Mouse (Mus musculus) intestine, embryonic 14.5 days (tissue): ENCODE results near the gene Nat8. TPM values are rescaled to one million over a fixed set of nuclear protein-coding genes. Genes with fewer than 3 reads are reported as not detected.
"Not testable (repeated sequence)": the region's sequence is repeated elsewhere in the genome, so short reads cannot be mapped to it uniquely, and the experiment has no call there.

Source experiments
- ATAC-seq: fragments of 200-750 bp; cut with Nextera tagmentation; replicated peaks from 2 replicates; pipeline ENCODE4 v1.8.0; 2017; ENCODE audit warnings: low read depth, moderate number of reproducible peaks, moderate TSS enrichment, moderate library complexity; ENCODE audit not compliant: low FRiP score, low TSS enrichment
- DNase-seq: peaks from one replicate; pipeline ENCODE4 v3.0.0-alpha.2; 2018; ENCODE audit warnings: low spot score
- H3K27ac ChIP-seq: fragments of 300-500 bp; sonication (generic); 2 replicates; pipeline ENCODE4 v1.5.1; 2014; ENCODE audit warnings: low read depth, mild to moderate bottlenecking, control low read depth
- H3K27me3 ChIP-seq: fragments of 300-500 bp; sonication (generic); replicated peaks from 2 replicates; pipeline ENCODE4 v1.6.1; 2014; ENCODE audit warnings: low read length, control low read depth; ENCODE audit not compliant: control insufficient read depth, insufficient read depth
- H3K36me3 ChIP-seq: fragments of 300-500 bp; sonication (generic); 2 replicates; pipeline ENCODE4 v1.6.1; 2014; ENCODE audit warnings: low read length, control low read depth; ENCODE audit not compliant: control insufficient read depth, insufficient read depth
- H3K4me1 ChIP-seq: fragments of 300-500 bp; sonication (generic); replicated peaks from 2 replicates; pipeline ENCODE4 v1.6.1; 2014; ENCODE audit warnings: low read length, control low read depth, mixed read lengths; ENCODE audit not compliant: control insufficient read depth, insufficient read depth
- H3K4me2 ChIP-seq: fragments of 300-500 bp; sonication (generic); 2 replicates; pipeline ENCODE4 v1.6.1; 2014; ENCODE audit warnings: low read length
- H3K4me3 ChIP-seq: fragments of 300-500 bp; sonication (generic); 2 replicates; pipeline ENCODE4 v1.5.1; 2014; ENCODE audit warnings: low read depth, low read length, control low read depth, mixed read lengths
- H3K9ac ChIP-seq: fragments of 300-500 bp; sonication (generic); 2 replicates; pipeline ENCODE4 v1.6.1; 2014; ENCODE audit warnings: mild to moderate bottlenecking, low read length
- H3K9me3 ChIP-seq: fragments of 300-500 bp; sonication (generic); 2 replicates; pipeline ENCODE4 v1.6.1; 2016; ENCODE audit warnings: low read length, control low read depth; ENCODE audit not compliant: control insufficient read depth
- WGBS: fragments of 180-500 bp; shearing (Covaris S2); extraction: QIAGEN DNeasy Blood & Tissue Kit; methylation state at CpG from one replicate; pipeline ENCODE4 v1.1.7; 2014; 5-methylcytosine and 5-hydroxymethylcytosine counted together
- polyA plus RNA-seq: library from polyadenylated mRNA; unstranded; fragments of >200 nt; fragmentation: Nextera tagmentation; extraction: Ambion mirVana; gene quantifications from 2 replicates; pipeline ENCODE4 v1.2.1, GENCODE M21; 2014

Gene Nat8
- polyA plus RNA-seq: 0.16 and 0.42 TPM in 2 replicates

DNA sequence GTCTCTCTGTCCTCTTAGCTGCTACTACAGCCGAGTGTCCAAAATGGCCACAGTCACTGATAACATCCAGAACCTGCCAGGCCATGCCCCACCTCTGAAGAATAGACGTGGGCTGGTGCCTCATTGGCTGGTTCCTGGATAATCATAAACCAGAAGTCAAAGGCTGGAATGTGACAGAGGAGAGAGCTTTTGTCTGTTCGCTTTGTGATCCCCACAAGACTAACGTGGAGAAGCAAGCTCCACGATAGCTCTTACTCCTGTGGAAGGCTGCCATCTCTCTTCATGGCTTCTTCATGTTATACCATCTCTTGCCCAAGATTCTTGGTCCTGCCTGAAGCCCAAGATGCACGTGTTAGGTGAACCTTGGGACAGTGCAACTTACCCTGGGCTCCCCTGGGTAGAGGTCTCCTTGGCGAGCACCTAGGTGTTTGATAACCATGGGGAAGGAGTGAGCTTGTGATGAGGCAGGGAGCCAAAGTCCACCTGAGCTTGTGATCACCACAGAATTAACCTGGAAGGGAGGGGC is at the start of gene Nat8:
Gene Nat8, minus strand, starts transcription at position 287 of the 526 bp plus-strand sequence.
- H3K27me3 ChIP-seq: no peaks in the 10 kb centered on the region
- H3K9me3 ChIP-seq: no peaks in the 10 kb centered on the region
- ATAC-seq (no peak), DNase-seq (no peak)
- no peaks in the 10 kb centered on the region for H3K4me1 ChIP-seq
- H3K36me3 ChIP-seq: no peaks in the 10 kb centered on the region
- no peak within 1 kb of the TSS for H3K4me3 ChIP-seq
- H3K27ac ChIP-seq: no peak within 1 kb of the TSS
- no peak within 1 kb of the TSS for H3K4me2 ChIP-seq
- WGBS: 64% methylated on average over 7 of the region's 7 CpGs
- no peak within 1 kb of the TSS for H3K9ac ChIP-seq

DNA sequence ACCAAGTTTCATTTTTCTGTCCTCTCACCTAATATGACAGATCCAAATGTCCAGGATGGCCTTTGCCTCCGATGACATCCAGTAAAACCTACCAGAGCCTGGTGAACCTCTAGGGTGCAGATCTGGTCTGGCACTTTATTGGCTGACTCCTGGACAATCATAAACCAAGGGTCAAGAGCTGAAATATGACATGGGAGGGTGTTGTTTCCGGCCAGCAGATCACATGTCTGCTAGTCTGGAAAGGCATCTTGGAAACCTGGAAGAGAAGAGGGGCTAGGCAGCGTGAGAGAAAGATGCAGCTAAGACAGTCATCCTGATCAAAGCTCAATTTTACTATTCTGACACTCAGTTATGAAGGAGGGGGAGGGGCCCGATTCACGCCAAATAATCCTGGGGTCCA is 37.1 kb upstream of the Nat8 start, which contains the start of gene Nat8f2:
Gene Nat8f2, minus strand, starts transcription at position 153 of the 400 bp plus-strand sequence.
- ATAC-seq, H3K27ac ChIP-seq, H3K4me2 ChIP-seq, H3K27me3 ChIP-seq, H3K4me3 ChIP-seq, H3K4me1 ChIP-seq, DNase-seq, H3K9me3 ChIP-seq, H3K36me3 ChIP-seq, H3K9ac ChIP-seq: not testable (repeated sequence)
- 68% methylated on average over 5 of the region's 5 CpGs for WGBS

DNA sequence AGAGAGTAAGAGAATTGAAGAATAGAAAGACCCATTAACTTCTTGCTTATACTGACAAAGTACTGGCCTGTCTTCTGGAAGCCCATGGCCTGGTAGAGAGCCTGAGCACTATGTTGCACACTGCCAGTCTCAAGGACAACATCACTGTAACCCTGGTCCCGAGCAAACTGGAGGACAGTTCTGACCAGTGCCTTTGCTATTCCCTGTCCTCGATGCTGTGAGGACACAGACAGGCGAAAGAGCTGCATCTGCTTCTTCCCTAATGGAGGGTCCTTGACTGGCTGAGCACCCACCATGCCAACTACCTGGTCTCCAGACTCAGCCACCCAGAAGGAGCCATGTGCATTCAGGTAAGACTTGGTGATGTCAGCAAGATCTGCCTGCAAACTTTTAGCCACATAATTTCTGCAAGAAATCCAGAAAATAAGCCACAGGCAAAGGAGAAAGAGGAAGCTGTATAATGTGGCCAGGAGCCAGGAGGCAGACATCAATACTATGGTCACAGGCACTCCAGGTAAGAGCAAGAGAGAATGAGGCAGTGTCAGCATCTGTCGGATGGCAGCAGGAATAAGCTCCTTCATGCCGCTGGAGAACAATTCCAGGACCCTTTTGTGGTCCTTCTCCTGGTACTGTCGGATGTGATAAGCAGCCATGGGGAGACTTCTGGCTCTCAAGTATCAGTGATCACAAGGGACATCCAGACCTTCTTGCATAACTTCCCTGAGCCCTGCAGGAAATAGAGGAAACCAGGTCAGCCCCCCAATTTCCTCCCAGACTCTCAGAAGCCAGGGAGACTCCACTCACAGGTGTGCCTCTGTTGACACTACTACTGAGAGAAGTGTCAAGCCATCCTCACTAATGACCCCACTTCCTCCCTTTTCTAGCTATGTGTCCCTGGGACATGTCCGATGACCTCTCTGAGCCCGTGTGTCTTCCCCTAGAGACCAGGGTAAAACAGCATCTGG is 36.1 kb upstream of the Nat8 start:
- WGBS: 80% methylated on average over 8 of the region's 8 CpGs
- H3K27me3 ChIP-seq: no peaks in the 10 kb centered on the region
- H3K4me1 ChIP-seq: no peaks in the 10 kb centered on the region
- no peak overlapping the region for H3K27ac ChIP-seq
- no peaks in the 10 kb centered on the region for H3K36me3 ChIP-seq
- H3K4me2 ChIP-seq: no peak overlapping the region
- H3K4me3 ChIP-seq: no peak overlapping the region
- H3K9me3 ChIP-seq: no peaks in the 10 kb centered on the region
- no peak overlapping the region for H3K9ac ChIP-seq
- no peak for DNase-seq
- no peak for ATAC-seq

DNA sequence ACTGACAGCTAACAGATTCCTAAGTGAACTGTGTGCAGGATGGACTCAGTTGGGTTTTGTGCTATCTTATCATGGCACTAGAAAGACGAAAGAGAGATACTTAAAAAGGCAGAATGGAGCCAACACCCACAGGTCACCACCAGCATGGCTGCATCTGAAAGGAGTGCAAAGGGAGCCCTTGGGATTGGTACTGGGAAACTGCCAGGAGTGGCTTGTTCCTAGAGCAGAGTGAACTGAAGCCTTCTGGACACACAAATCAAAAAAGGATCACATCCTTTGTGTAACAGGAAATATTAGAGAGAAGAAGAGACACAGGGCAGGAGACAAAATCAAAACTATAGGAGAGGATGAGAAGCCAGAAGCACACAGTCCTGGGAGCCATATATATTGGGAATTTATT is 35.1 kb upstream of the Nat8 start:
- not testable (repeated sequence) for H3K4me2 ChIP-seq, H3K36me3 ChIP-seq, H3K9me3 ChIP-seq, H3K27ac ChIP-seq, H3K9ac ChIP-seq, H3K4me1 ChIP-seq, ATAC-seq, H3K27me3 ChIP-seq, DNase-seq, H3K4me3 ChIP-seq
- 87% methylated on average over 1 of the region's 1 CpGs for WGBS

DNA sequence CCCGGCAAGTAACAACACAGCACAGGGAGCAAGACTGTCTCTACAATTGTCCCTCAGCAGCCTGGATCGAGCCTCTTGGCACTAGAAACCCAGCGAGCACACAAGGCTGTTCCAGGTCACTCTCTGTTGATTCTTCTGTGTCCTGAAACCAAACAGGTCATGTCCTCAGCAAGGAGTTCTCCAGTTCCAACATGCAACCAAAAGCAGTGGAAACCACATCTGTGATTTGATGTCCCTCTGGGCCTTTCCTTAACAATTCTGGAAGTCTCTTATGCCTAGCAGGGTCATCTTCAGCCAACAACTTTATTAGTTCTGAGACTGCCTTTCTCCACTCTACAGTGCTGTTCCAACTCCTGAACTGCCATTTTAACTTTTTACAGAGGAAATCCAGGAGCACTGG is 34.3 kb upstream of the Nat8 start:
- not testable (repeated sequence) for H3K9me3 ChIP-seq, H3K4me2 ChIP-seq, H3K27ac ChIP-seq, DNase-seq, H3K36me3 ChIP-seq, H3K27me3 ChIP-seq, H3K4me3 ChIP-seq, ATAC-seq, H3K4me1 ChIP-seq, H3K9ac ChIP-seq
- WGBS: 86% methylated on average over 3 of the region's 3 CpGs

DNA sequence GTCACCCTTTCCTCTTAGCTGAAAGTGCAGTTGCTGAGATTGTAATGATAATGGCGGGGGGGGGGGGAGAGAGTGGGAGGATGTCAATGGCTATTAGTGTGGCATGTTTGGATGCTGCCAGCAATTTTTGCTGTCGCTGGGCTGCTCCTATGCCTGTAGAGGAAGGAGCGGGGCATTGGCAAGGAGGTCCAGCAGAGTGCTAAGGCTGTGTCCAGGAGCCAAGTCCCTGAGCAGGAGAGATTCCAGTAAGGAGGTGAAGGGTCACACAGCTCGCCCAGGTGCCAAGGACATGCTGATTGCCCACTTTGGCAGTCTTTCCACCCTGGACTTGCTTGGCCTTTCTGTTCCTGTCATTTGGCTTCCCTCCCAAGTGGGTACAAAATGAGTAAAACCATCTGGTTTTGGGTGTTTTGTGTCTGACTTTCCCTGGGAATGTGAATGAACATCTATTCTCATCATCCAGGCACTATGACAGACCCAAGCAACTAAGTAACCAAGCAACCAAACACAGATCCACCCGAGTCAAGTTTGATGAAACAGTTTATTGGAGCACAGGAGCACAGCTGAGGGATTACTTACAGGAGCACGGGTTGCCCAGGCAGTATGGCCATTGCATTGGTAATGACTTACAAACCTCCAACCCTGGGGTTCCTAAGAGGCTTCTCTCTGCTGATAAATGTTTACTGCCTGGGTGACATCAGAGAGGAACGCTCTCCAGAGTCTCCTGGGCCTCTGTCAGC is 33.2 kb upstream of the Nat8 start:
- not testable (repeated sequence) for H3K4me1 ChIP-seq, H3K4me2 ChIP-seq, H3K36me3 ChIP-seq, H3K27me3 ChIP-seq, H3K9me3 ChIP-seq, H3K4me3 ChIP-seq, H3K27ac ChIP-seq, ATAC-seq, DNase-seq, H3K9ac ChIP-seq
- 65% methylated on average over 6 of the region's 7 CpGs for WGBS

DNA sequence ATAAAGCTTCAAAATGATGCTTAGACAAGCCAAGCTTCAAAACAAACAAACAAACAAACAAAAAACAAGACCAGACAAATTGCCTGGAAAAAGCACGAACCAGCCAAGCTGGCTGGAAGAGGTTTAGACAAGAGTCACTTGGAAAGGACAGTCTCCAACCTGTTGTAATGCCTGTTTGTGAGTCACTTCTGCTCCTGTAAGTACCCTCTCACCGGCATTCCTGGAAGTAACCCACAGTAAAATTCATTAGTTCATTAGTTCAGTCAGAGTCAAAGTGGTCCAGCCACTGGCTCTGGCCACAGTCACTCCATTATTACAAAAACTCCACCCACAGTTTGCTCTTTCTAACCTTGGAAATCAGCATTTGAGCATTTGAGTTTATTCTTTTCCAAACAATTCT is 32.0 kb upstream of the Nat8 start:
- ATAC-seq (no peak), DNase-seq (no peak)

DNA sequence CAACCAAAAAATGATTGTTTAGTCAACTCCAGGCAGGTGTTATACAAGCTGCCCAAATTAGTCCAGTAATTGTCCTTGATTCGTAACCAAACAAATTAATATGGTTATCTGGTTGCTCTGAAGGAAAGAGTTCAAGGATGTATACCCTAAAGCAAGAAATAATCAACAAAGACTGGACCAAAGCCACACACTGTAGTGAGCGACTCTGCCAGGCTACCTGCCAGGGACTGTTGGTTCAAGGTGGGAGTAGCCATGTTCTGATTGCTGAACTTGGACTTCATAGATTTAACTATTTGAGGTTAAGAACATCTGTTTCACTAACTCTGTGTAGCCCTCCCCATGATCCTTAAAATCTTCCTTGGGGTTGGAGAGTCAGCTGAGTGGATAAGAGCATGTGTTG is 31.3 kb upstream of the Nat8 start:
- Histone ChIP-seq H3K27ac (no peak overlapping the region), H3K4me3 (no peak overlapping the region), H3K36me3 (no peaks in the 10 kb centered on the region), H3K9me3 (no peaks in the 10 kb centered on the region), H3K4me1 (no peaks in the 10 kb centered on the region), H3K27me3 (no peaks in the 10 kb centered on the region), H3K9ac (no peak overlapping the region), H3K4me2 (no peak overlapping the region)
- ATAC-seq: no peak
- no peak for DNase-seq
- 90% methylated on average over 2 of the region's 2 CpGs for WGBS

More for the DNA sequence above, 32.0 kb upstream of the Nat8 start:
- Histone ChIP-seq H3K4me3 (no peak overlapping the region), H3K36me3 (no peaks in the 10 kb centered on the region), H3K27me3 (no peaks in the 10 kb centered on the region), H3K4me1 (no peaks in the 10 kb centered on the region), H3K27ac (no peak overlapping the region), H3K4me2 (no peak overlapping the region), H3K9me3 (no peaks in the 10 kb centered on the region), H3K9ac (no peak overlapping the region)
- WGBS: 88% methylated on average over 2 of the region's 2 CpGs
